27 mouse cellular contexts compared by ENCODE assay signal in the genomic region with DNA sequence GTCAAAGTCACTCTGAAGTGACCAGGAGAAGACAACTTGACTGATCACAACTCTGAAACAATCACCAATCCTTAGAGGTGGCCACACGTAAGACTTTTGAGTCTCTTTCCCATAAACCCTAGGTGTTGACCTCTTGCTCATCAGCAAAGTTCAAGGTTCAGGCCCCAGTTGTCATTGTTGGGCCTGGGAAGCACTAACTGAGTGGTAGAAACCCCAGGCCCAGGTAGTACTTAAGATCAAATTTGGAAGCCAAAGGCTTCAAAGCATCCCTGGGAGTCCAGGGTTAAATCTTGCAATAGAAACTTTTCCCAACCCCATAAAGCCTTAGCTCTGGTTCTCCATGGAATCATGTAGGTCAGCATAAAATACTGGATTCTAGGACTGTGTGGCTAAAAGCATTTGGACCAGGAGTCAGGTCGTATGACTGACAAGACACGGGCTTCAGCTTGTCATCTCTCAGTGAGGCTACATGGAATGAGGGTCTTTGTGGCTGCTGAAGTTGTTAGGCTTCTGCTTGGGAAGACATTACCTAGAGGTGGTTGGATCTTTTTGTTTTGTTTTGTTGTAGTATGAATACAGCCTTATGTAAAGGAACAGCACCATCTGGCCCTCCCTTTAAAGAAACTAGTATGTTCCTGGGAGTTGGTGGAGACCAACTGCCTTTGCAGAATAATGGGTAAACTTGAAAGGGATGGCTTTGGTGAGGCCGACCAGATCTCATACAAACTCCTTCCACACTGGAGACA. TPM values are rescaled to one million over a fixed set of nuclear protein-coding genes. Genes with fewer than 3 reads are reported as not detected.
A peak's percentile ranks its signal among the peaks of the same experiment; 100 is the strongest.
DNase-seq lines count a peak whose midpoint lies in the region; ATAC-seq and TF ChIP-seq lines count a peak whose summit lies in the region.
"Had no signal": no experiment of that assay in that cellular context is flagged by ENCODE, and none has a peak within 500 bp of the region (broad histone marks: within the 10 kb centered on the region; RNA-seq: fewer than 3 reads in every experiment).

No protein-coding gene starts in this region.

- H3K36me3 ChIP-seq in intestine, postnatal 0 days (ENCODE audit: control insufficient read depth, insufficient read depth), result peaks cover 75% of the 10 kb centered on the region
- H3K36me3 ChIP-seq in intestine, embryonic 15.5 days, result peaks cover 27% of the 10 kb centered on the region
- H3K36me3 ChIP-seq in liver, embryonic 16.5 days (ENCODE audit: control insufficient read depth, insufficient read depth), result peaks cover 77% of the 10 kb centered on the region

- H3K9ac ChIP-seq in intestine, postnatal 0 days (ENCODE audit: low read depth, low read length), result no peak overlapping the region
- no peak overlapping the region for H3K9ac ChIP-seq in intestine, embryonic 15.5 days
- no peak overlapping the region for H3K9ac ChIP-seq in liver, embryonic 16.5 days (ENCODE audit: low read depth, low read length)
- H3K9ac ChIP-seq: embryonic facial prominence, embryonic 13.5 days; forebrain, embryonic 13.5 days; limb, embryonic 12.5 days; liver, embryonic 15.5 days; midbrain, embryonic 13.5 days; neural tube, embryonic 12.5 days; stomach, embryonic 15.5 days had no signal

- H3K4me3 ChIP-seq in intestine, postnatal 0 days (ENCODE audit: low read depth, low read length), result no peak overlapping the region
- H3K4me3 ChIP-seq in intestine, embryonic 15.5 days (replicated peaks), result no peak overlapping the region
- no peak overlapping the region for H3K4me3 ChIP-seq in liver, embryonic 16.5 days (ENCODE audit: low read depth, low read length)
- H3K4me3 ChIP-seq: embryonic facial prominence, embryonic 13.5 days; erythroblast, embryonic 14.5 days; forebrain, embryonic 13.5 days; limb, embryonic 12.5 days; liver, embryonic 15.5 days; midbrain, embryonic 13.5 days; neural tube, embryonic 12.5 days; stomach, embryonic 15.5 days had no signal

- peak overlapping the region; percentile 12; the same call in 1 of the 2 replicates for H3K27ac ChIP-seq in intestine, postnatal 0 days (ENCODE audit: low read depth, low read length)
- no peak overlapping the region for H3K27ac ChIP-seq in intestine, embryonic 15.5 days
- peak overlapping the region; percentile 10; the same call in 1 of the 2 replicates for H3K27ac ChIP-seq in liver, embryonic 16.5 days (ENCODE audit: low read length)
- H3K27ac ChIP-seq: embryonic facial prominence, embryonic 13.5 days; forebrain, embryonic 13.5 days; limb, embryonic 12.5 days; midbrain, embryonic 13.5 days; neural tube, embryonic 12.5 days; stomach, embryonic 15.5 days had no signal

- 0 out of 2 replicates have a peak, but pooled peaks cover 4% of the 10 kb centered on the region for H3K4me1 ChIP-seq in intestine, postnatal 0 days (replicated peaks; ENCODE audit: control insufficient read depth, insufficient read depth, low read length)
- peaks cover 10% of the 10 kb centered on the region; the same call in 1 of the 2 replicates for H3K4me1 ChIP-seq in intestine, embryonic 15.5 days (replicated peaks)
- no peaks in the 10 kb centered on the region for H3K4me1 ChIP-seq in liver, embryonic 16.5 days (ENCODE audit: control insufficient read depth, low read depth, low read length)
- H3K4me1 ChIP-seq: embryonic facial prominence, embryonic 13.5 days; forebrain, embryonic 13.5 days; limb, embryonic 12.5 days; midbrain, embryonic 13.5 days; neural tube, embryonic 12.5 days; stomach, embryonic 15.5 days had no signal

- DNase-seq in liver, result no peak
- DNase-seq in brain, adult 2 months (ENCODE audit: low read depth, low spot score), result peak; percentile 52
- DNase-seq in urinary bladder, postnatal 36 days (ENCODE audit: low spot score in 2 of 2), result no peak
- no peak for DNase-seq in urinary bladder, postnatal 10 days (ENCODE audit: low spot score)
- DNase-seq: adrenal gland, postnatal 10 days; B cell, adult 2 months; cerebellum, adult 2 months; cerebellum, postnatal 36 days; embryo, embryonic 11 days; heart, postnatal 10 days; kidney, adult 18-20 months; kidney, postnatal 4 days; lung, postnatal 10 days; thymus, postnatal 36 days had no signal

- no peak for ATAC-seq in intestine, postnatal 0 days
- ATAC-seq in intestine, embryonic 15.5 days, result no peak
- ATAC-seq in liver, embryonic 16.5 days (ENCODE audit: low read depth), result no peak
- ATAC-seq: activated CD4-positive, CD25-positive, alpha-beta regulatory T cell, adult 4 months; forebrain, embryonic 13.5 days; midbrain, embryonic 13.5 days had no signal

- H3K4me2 ChIP-seq in intestine, postnatal 0 days (replicated peaks; ENCODE audit: low read depth), result no peak overlapping the region
- H3K4me2 ChIP-seq in intestine, embryonic 15.5 days (replicated peaks), result no peak overlapping the region
- H3K4me2 ChIP-seq in liver, embryonic 16.5 days (ENCODE audit: low read depth, low read length), result no peak overlapping the region
- H3K4me2 ChIP-seq: embryonic facial prominence, embryonic 13.5 days; forebrain, embryonic 13.5 days; heart, embryonic 11.5 days; limb, embryonic 12.5 days; liver, embryonic 15.5 days; midbrain, embryonic 13.5 days; neural tube, embryonic 12.5 days; stomach, embryonic 15.5 days had no signal

- no peaks in the 10 kb centered on the region for H3K27me3 ChIP-seq in intestine, postnatal 0 days (replicated peaks; ENCODE audit: control insufficient read depth, insufficient read depth, low read length)
- H3K27me3 ChIP-seq in intestine, embryonic 15.5 days (replicated peaks), result no peaks in the 10 kb centered on the region
- H3K27me3 ChIP-seq in liver, embryonic 16.5 days (ENCODE audit: control insufficient read depth, insufficient read depth, low read depth, low read length), result no peaks in the 10 kb centered on the region
- H3K27me3 ChIP-seq: embryonic facial prominence, embryonic 13.5 days; forebrain, embryonic 13.5 days; limb, embryonic 12.5 days; liver, embryonic 15.5 days; midbrain, embryonic 13.5 days; neural tube, embryonic 12.5 days; stomach, embryonic 15.5 days had no signal

- TF ChIP-seq CTCF in intestine, postnatal 0 days (IDR thresholded peaks at IDR 0.05; ENCODE audit: low read depth), result no peak

- WGBS in intestine, postnatal 0 days, result 86% methylated on average over 4 of the region's 4 CpGs
- WGBS in intestine, embryonic 15.5 days, result 86% methylated on average over 4 of the region's 4 CpGs
- WGBS in liver, embryonic 16.5 days (ENCODE audit: insufficient replicate concordance), result 78% methylated on average over 4 of the region's 4 CpGs

- H3K9me3 ChIP-seq in intestine, postnatal 0 days (ENCODE audit: control insufficient read depth), result no peaks in the 10 kb centered on the region
- H3K9me3 ChIP-seq in intestine, embryonic 15.5 days, result no peaks in the 10 kb centered on the region
- no peaks in the 10 kb centered on the region for H3K9me3 ChIP-seq in liver, embryonic 16.5 days (replicated peaks; ENCODE audit: control insufficient read depth, low read length)
- H3K9me3 ChIP-seq: embryonic facial prominence, embryonic 13.5 days; forebrain, embryonic 13.5 days; liver, embryonic 15.5 days; midbrain, embryonic 13.5 days; neural tube, embryonic 12.5 days; stomach, embryonic 15.5 days had no signal

RNA-seq across cellular contexts. Expression of a gene that starts 14.0 kb away (rescaled TPM):
- 10.4 and 10.9 TPM in 2 replicates for polyA plus RNA-seq in intestine, postnatal 0 days (2015; fragmentation: Nextera tagmentation; extraction: Ambion mirVana)
- 25.7 and 26.5 TPM in 2 replicates for polyA plus RNA-seq in intestine, embryonic 15.5 days (2015; fragmentation: Nextera tagmentation; extraction: Ambion mirVana)
- 9.2 and 10.6 TPM in 2 replicates for polyA plus RNA-seq in liver, embryonic 16.5 days (2015; fragmentation: Nextera tagmentation; extraction: Ambion mirVana)

RNA-seq across cellular contexts. Expression of a gene that starts 28.9 kb away (rescaled TPM):
- polyA plus RNA-seq in intestine, postnatal 0 days (2015; fragmentation: Nextera tagmentation; extraction: Ambion mirVana), result 61.3 and 68.5 TPM in 2 replicates
- polyA plus RNA-seq in intestine, embryonic 15.5 days (2015; fragmentation: Nextera tagmentation; extraction: Ambion mirVana), result 45.3 and 47.1 TPM in 2 replicates
- polyA plus RNA-seq in liver, embryonic 16.5 days (2015; fragmentation: Nextera tagmentation; extraction: Ambion mirVana), result 138 and 149 TPM in 2 replicates

RNA-seq across cellular contexts. Expression of a gene that starts 42.1 kb away (rescaled TPM):
- polyA plus RNA-seq in intestine, postnatal 0 days (2015; fragmentation: Nextera tagmentation; extraction: Ambion mirVana), result 114 and 116 TPM in 2 replicates
- polyA plus RNA-seq in intestine, embryonic 15.5 days (2015; fragmentation: Nextera tagmentation; extraction: Ambion mirVana), result 113 and 122 TPM in 2 replicates
- polyA plus RNA-seq in liver, embryonic 16.5 days (2015; fragmentation: Nextera tagmentation; extraction: Ambion mirVana), result 83.1 and 86.6 TPM in 2 replicates
